Mouse (Mus musculus) liver, postnatal 0 days (tissue): ENCODE measurements around the gene Gpr39.

Source experiments
- CTCF ChIP-seq: sonication (generic); IDR thresholded peaks from 2 replicates; pipeline ENCODE4 v1.5.1; 2016; ENCODE audit warnings: antibody characterized with exemption, low read depth
- EP300 ChIP-seq: IDR thresholded peaks from 2 replicates; pipeline ENCODE4 v1.6.1; 2016; ENCODE audit warnings: antibody characterized with exemption, low read depth, mild to moderate bottlenecking

DNA sequence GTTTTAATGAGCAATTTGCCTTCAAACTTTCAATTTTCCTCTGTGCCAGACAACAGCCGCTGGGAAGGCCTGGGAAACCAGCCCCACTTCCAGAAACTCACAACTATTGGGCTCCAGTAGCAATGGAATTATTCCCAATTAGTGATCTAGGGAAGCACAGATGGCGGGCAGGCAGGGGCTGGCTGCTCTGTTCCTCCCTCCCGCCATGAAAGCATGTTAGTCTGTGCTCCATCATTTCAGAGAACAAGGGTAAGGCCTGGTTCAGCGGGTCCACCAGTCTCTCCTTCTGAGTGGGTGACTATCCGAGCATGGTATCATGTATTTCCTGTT is 83.9 kb downstream of the Gpr39 start:
- TF ChIP-seq CTCF = no peak
- TF ChIP-seq EP300 = no peak
